Mouse (Mus musculus): Measurements from ENCODE around the gene Atg16l2. TPM values are rescaled to one million over a fixed set of nuclear protein-coding genes. Genes with fewer than 3 reads are reported as not detected.

The Atg16l2 gene
- polyA plus RNA-seq (2012) = 16.9 and 19.9 TPM in 2 replicates

DNA sequence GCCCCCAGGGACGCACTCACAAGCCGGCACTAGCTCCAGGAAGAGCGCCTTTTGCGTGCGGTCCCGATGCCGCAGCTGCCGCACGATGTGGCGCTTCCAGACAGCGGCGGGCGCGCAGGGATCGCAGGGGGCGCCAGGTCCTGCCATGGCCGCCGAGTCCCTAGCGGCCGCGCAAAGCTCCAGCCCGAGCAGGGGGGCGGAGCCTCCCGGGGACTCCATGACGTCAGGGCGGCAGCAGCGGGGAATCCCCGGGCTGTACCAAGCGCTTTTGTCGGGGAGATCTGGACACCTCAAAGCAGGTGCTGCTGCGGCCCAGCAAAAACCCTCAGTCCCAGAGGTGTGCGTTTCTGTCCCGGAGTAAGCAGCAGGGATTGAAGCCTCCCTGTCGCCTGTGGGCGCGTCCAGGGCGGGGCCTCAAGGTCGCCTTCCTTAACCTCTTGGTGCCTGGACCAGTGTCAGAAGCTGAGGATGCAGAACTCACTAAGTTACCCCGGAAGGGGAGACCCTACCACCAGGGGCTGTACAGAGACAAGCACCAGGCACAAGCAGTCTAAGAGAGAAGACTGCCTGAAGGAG, at the start of gene Atg16l2:
Gene Atg16l2 (minus strand): TSS at position 371 of the 576 bp plus-strand sequence.

GRCm38 (mm10) chr7:101347767-101348270, 45.8 kb upstream of the Atg16l2 start, which contains the start of gene Arap1:
TSS of gene Arap1 (plus strand) at chr7:101348067.

GRCm38 (mm10) chr7:101317014-101317413, 15.0 kb upstream of the Atg16l2 start, which contains the start of gene Stard10:
TSS of gene Stard10 (plus strand) at chr7:101317086.

Other genes with a start within 250 kb of the Atg16l2 start
- gene Fchsd2, start 209.4 kb downstream of the Atg16l2 start, polyA plus RNA-seq (2012) = 16.6 and 17.1 TPM in 2 replicates
- gene Stard10, start 14.8 kb upstream of the Atg16l2 start, polyA plus RNA-seq (2012) = 419 and 496 TPM in 2 replicates
- gene Arap1, start 45.8 kb upstream of the Atg16l2 start, polyA plus RNA-seq (2012) = 118 and 138 TPM in 2 replicates
- 10.4 and 15.2 TPM in 2 replicates for gene Gm45837, start 108.6 kb upstream of the Atg16l2 start, polyA plus RNA-seq (2012)
- 6.5 and 8.8 TPM in 2 replicates for gene Pde2a, start 119.4 kb upstream of the Atg16l2 start, polyA plus RNA-seq (2012)